Mouse (Mus musculus) embryonic facial prominence, embryonic 14.5 days (tissue): Measurements from ENCODE around the gene Npr2. TPM values are rescaled to one million over a fixed set of nuclear protein-coding genes. Genes with fewer than 3 reads are reported as not detected.

Experiments used
- ATAC-seq: fragments of 200-750 bp; cut with Nextera tagmentation; 2 replicates; pipeline ENCODE4 v1.8.0; 2017; ENCODE audit warnings: low read depth, moderate number of reproducible peaks, moderate TSS enrichment
- DNase-seq: peaks from one replicate; pipeline ENCODE4 v3.0.0-alpha.2; 2015; ENCODE audit warnings: low spot score
- H3K27ac ChIP-seq: fragments of 300-500 bp; sonication (generic); replicated peaks from 2 replicates; pipeline ENCODE4 v1.5.1; 2014; ENCODE audit warnings: low read depth, mild to moderate bottlenecking, low read length, moderate library complexity
- H3K27me3 ChIP-seq: fragments of 300-500 bp; sonication (generic); replicated peaks from 2 replicates; pipeline ENCODE4 v1.6.1; 2014; ENCODE audit warnings: low read length; ENCODE audit not compliant: control insufficient read depth, insufficient read depth
- H3K36me3 ChIP-seq: fragments of 300-500 bp; sonication (generic); 2 replicates; pipeline ENCODE4 v1.6.1; 2014; ENCODE audit warnings: low read length, mixed read lengths; ENCODE audit not compliant: control insufficient read depth, insufficient read depth
- H3K4me1 ChIP-seq: fragments of 300-500 bp; sonication (generic); 2 replicates; pipeline ENCODE4 v1.6.1; 2014; ENCODE audit warnings: antibody characterized with exemption, low read length; ENCODE audit not compliant: control insufficient read depth, insufficient read depth
- H3K4me2 ChIP-seq: fragments of 300-500 bp; sonication (generic); 2 replicates; pipeline ENCODE4 v1.6.1; 2014; ENCODE audit warnings: low read depth, mild to moderate bottlenecking, low read length, moderate library complexity, mixed read lengths
- H3K4me3 ChIP-seq: fragments of 300-500 bp; sonication (generic); 2 replicates; pipeline ENCODE4 v1.5.1; 2014; ENCODE audit warnings: low read depth, mild to moderate bottlenecking, low read length
- H3K9ac ChIP-seq: fragments of 300-500 bp; sonication (generic); 2 replicates; pipeline ENCODE4 v1.6.1; 2014; ENCODE audit warnings: low read depth, mild to moderate bottlenecking, low read length, moderate library complexity, mixed read lengths
- H3K9me3 ChIP-seq: fragments of 300-500 bp; sonication (generic); 2 replicates; pipeline ENCODE4 v1.6.1; 2016; ENCODE audit warnings: low read length; ENCODE audit not compliant: control insufficient read depth
- WGBS: fragments of 180-500 bp; shearing (Covaris S2); extraction: QIAGEN DNeasy Blood & Tissue Kit; methylation state at CpG from one replicate; pipeline ENCODE4 v1.1.7; 2014; 5-methylcytosine and 5-hydroxymethylcytosine counted together
- polyA plus RNA-seq: library from polyadenylated mRNA; unstranded; fragments of >200 nt; fragmentation: Nextera tagmentation; extraction: Ambion mirVana; gene quantifications from 2 replicates; pipeline ENCODE4 v1.2.1, GENCODE M21; 2014

The Npr2 gene
- polyA plus RNA-seq, 1 experiment from 2014 or later: 23.0 TPM

DNA sequence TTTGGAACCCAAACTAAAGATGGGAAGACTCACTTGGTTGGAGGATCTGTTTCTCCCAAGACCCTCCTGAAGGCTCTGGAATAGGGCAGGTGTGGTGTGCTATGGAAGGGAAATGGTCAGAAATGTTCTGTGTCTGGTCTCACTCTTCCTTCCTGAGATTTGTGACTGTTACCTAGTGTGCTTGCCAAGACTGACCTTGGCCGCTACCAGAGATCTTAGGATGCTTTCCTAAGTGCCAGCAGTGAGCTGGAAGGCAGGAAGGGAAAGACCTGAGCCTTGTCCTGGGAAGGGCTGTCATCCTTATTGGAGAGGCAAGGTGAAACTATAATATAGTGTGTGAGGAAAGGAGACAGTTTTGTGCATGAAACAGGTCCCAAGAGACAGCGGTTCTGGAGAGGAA lies 2.0 kb downstream of the Npr2 start:
- H3K36me3 ChIP-seq: no peaks in the 10 kb centered on the region
- no peak overlapping the region for H3K9ac ChIP-seq
- H3K9me3 ChIP-seq: no peaks in the 10 kb centered on the region
- ATAC-seq (no peak), DNase-seq (no peak)
- no peaks in the 10 kb centered on the region for H3K27me3 ChIP-seq
- peak overlapping the region; percentile 89 for H3K4me2 ChIP-seq
- H3K27ac ChIP-seq: no peak overlapping the region
- H3K4me1 ChIP-seq: peaks cover 31% of the 10 kb centered on the region
- H3K4me3 ChIP-seq: no peak overlapping the region
- 98% methylated on average over 2 of the region's 2 CpGs for WGBS

DNA sequence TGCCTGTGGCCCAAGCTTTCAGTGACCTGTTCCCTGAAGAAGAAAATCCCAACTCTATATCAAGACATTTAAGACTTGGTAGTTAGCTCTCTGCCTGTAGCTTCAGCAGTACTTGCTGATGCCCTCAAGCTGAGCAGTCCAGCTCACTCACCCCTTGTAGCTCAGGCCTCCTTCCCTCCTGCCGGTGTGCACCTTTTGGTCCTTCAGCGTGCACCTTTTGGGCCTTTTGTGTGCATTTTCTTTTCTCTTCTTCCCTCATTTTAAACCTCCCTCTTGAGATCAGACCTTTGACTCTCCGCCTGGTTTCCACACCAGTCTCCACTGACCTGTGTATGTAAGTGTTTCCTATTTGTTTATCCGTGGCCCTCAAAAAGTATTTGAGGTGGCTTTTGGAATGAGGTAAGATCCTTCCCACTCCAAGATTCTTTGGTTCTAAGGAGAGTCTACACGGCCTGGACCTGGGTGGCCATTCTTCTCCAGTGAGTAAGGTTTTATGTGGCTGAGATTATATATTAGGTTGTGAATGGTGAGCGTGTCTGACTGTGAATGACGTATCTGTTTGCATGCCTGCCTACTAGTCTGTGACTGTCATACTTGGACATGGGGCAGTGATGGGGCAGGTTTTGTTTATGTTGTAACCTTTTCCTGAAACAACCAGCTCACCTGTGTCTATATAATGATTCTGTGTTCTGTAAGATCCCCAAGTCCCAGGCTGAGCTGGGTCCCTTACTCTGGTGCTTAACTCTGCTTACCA lies 3.1 kb downstream of the Npr2 start:
- 85% methylated on average over 7 of the region's 7 CpGs for WGBS
- DNase-seq (no peak), ATAC-seq (no peak)
- Histone ChIP-seq H3K4me2 (no peak overlapping the region), H3K9ac (no peak overlapping the region), H3K36me3 (no peaks in the 10 kb centered on the region), H3K9me3 (no peaks in the 10 kb centered on the region), H3K4me3 (no peak overlapping the region), H3K4me1 (peaks cover 31% of the 10 kb centered on the region), H3K27me3 (no peaks in the 10 kb centered on the region), H3K27ac (no peak overlapping the region)

DNA sequence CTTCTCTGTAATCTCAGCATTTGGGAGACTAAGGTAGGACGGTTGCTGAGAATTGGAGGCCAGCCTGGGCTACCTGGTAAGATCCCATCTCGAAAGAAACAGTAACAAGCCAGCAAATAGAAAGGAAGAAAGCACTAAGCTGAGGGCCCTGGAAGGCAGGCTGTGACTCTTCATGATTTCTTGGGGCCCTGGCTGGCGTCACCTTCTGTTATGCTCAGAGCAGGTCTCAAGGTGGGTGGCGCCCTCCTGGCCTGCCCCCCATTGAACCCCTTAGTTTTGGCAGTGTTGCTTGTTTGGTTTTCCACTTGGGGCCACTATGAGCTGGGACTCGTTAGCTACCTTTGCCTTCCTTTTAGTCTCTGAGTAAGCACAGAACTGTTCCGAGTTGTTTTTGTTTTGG lies 5.0 kb downstream of the Npr2 start:
- H3K4me3 ChIP-seq: no peak overlapping the region
- H3K4me2 ChIP-seq: no peak overlapping the region
- H3K9me3 ChIP-seq: no peaks in the 10 kb centered on the region
- 77% methylated on average over 6 of the region's 6 CpGs for WGBS
- H3K27ac ChIP-seq: no peak overlapping the region
- no peak for DNase-seq
- no peak for ATAC-seq
- H3K27me3 ChIP-seq: no peaks in the 10 kb centered on the region
- H3K4me1 ChIP-seq: peaks cover 22% of the 10 kb centered on the region
- H3K9ac ChIP-seq: no peak overlapping the region
- H3K36me3 ChIP-seq: no peaks in the 10 kb centered on the region

GRCm38 (mm10) chr4:43640076-43640475 lies 8.3 kb downstream of the Npr2 start:
- Histone ChIP-seq H3K9ac (no peak overlapping the region), H3K36me3 (peaks cover 22% of the 10 kb centered on the region; the same call in 1 of the 2 replicates), H3K4me1 (no peaks in the 10 kb centered on the region), H3K4me2 (no peak overlapping the region), H3K27ac (no peak overlapping the region), H3K9me3 (no peaks in the 10 kb centered on the region), H3K4me3 (no peak overlapping the region), H3K27me3 (no peaks in the 10 kb centered on the region)
- DNase-seq: no peak
- ATAC-seq: no peak
- WGBS: 68% methylated on average over 9 of the region's 9 CpGs

GRCm38 (mm10) chr4:43640491-43640890 lies 8.8 kb downstream of the Npr2 start:
- Histone ChIP-seq H3K9ac (no peak overlapping the region), H3K36me3 (peaks cover 22% of the 10 kb centered on the region; the same call in 1 of the 2 replicates), H3K27ac (no peak overlapping the region), H3K9me3 (no peaks in the 10 kb centered on the region), H3K4me1 (no peaks in the 10 kb centered on the region), H3K4me2 (no peak overlapping the region), H3K27me3 (no peaks in the 10 kb centered on the region), H3K4me3 (no peak overlapping the region)
- DNase-seq (no peak), ATAC-seq (no peak)
- WGBS: 78% methylated on average over 6 of the region's 6 CpGs

- DNase-seq (no peak), ATAC-seq (no peak)
- peaks cover 8% of the 10 kb centered on the region; the same call in 1 of the 2 replicates for H3K9me3 ChIP-seq
- no peak overlapping the region for H3K9ac ChIP-seq
- H3K27ac ChIP-seq: no peak overlapping the region
- H3K4me1 ChIP-seq: no peaks in the 10 kb centered on the region
- H3K27me3 ChIP-seq: no peaks in the 10 kb centered on the region
- peaks cover 44% of the 10 kb centered on the region for H3K36me3 ChIP-seq
- H3K4me3 ChIP-seq: no peak overlapping the region
- 93% methylated on average over 3 of the region's 3 CpGs for WGBS
- no peak overlapping the region for H3K4me2 ChIP-seq
These were observed 18.0 kb downstream of the Npr2 start for GRCm38 (mm10) chr4:43649783-43650182.

- H3K27me3 ChIP-seq: no peaks in the 10 kb centered on the region
- H3K9me3 ChIP-seq: peaks cover 8% of the 10 kb centered on the region; the same call in 1 of the 2 replicates
- peaks cover 31% of the 10 kb centered on the region for H3K36me3 ChIP-seq
- H3K4me3 ChIP-seq: no peak overlapping the region
- ATAC-seq (no peak), DNase-seq (no peak)
- no peak overlapping the region; the same call in 1 of the 2 replicates for H3K27ac ChIP-seq
- no peak overlapping the region for H3K9ac ChIP-seq
- no peaks in the 10 kb centered on the region for H3K4me1 ChIP-seq
- peak overlapping the region; percentile 50; the same call in 1 of the 2 replicates for H3K4me2 ChIP-seq
- 93% methylated on average over 4 of the region's 4 CpGs for WGBS
These were observed 21.0 kb downstream of the Npr2 start for GRCm38 (mm10) chr4:43652726-43653125.

DNA sequence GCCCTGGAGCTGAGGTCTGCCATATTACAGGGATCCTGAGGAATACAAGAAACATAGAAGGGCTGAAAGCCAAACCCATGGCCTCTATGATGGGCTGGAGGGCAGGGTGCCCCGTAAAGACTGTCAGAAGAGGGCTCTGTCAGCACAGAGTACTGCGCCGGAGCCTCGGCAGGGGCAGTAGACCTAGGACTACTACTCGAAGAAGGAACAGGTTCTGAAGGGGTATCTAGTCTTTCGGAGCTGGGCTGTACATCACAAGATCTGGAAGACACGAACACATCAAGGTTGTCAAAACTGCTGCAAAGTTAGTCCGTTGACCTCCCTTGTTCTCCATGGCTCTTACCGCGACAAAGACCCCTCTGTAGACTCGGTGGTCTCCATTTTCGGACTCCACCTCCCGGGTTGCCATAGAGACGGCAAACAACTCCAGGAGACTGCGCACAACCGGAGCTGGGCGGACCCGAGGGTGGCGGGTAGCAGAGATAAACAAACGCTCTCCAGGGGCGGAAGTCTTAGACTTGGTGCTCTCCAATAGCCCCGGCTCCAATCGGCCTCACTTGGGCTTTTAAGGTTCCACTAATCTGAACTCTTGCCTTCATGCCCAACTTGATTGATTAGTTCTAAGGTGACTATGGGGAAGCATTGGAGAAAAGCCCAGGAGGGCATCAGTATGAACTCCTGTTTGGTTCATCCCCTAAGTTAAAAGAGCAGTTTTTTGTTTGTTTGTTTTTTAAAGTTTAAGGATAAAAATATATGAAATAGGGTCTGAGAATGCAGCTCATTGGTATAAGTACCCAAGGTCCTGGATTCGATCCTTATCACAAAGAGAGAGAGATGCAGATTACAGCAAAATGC lies 21.7 kb downstream of the Npr2 start, which contains the start of gene Spag8:
Gene Spag8 (minus strand): TSS at position 434 of the 855 bp plus-strand sequence.
- Histone ChIP-seq H3K36me3 (peaks cover 24% of the 10 kb centered on the region), H3K4me1 (no peaks in the 10 kb centered on the region), H3K4me2 (peak within 1 kb of the TSS; percentile 50), H3K4me3 (peak within 1 kb of the TSS; percentile 28), H3K27me3 (no peaks in the 10 kb centered on the region), H3K9me3 (peaks cover 8% of the 10 kb centered on the region; the same call in 1 of the 2 replicates), H3K9ac (peak within 1 kb of the TSS; percentile 32; the same call in 1 of the 2 replicates), H3K27ac (no peak within 1 kb of the TSS; the same call in 1 of the 2 replicates)
- ATAC-seq: no peak
- DNase-seq: peak; percentile 72
- WGBS: 12% methylated on average over 24 of the region's 24 CpGs
